Mouse (Mus musculus) yolk sac, embryonic 10.5 days (tissue): ENCODE results near the gene Mchr1.

Source experiments
- DNase-seq: peaks from one replicate; pipeline ENCODE4 v3.0.0-alpha.2; 2017; ENCODE audit warnings: low spot score

Gene Mchr1

DNA sequence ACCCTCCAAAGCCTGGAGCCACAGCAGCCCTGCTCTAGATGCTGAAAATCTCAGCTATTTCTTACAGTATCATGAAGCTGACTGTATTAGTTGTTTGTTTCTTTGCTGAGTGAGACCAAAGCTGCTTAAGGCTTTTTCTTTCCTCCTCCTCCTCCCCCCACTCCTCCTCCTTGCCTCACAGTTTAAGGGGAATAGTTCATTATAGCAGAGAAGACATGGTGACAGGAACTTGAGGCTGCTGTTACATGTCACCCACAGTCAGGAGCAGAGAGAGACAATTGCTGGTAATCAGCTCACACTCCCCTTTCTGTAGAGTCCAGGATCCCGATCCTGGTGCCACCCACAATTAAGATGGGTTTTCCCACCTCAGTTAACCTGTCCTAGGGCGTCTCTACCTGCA is 38.1 kb downstream of the Mchr1 start:
- DNase-seq = no peak

DNA sequence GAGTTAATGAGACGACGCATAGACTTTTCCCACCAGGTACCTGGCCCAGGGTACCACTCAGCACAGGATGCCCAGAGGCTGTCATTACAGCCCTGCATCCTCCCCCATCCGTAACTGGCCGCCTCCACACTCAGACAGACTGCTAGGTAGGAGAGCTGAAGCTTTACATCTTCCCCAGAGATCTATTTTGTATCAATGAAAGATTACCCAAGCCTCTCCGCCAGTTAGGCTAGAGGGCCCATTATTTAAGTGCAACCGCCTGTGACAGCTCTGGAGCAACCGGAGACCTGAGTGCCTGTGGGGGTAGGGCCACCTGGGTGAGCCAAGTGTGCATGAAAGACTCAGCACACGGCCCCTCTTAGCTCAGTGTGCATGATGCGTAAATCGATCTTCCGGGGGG is 42.6 kb downstream of the Mchr1 start:
- no peak for DNase-seq

DNA sequence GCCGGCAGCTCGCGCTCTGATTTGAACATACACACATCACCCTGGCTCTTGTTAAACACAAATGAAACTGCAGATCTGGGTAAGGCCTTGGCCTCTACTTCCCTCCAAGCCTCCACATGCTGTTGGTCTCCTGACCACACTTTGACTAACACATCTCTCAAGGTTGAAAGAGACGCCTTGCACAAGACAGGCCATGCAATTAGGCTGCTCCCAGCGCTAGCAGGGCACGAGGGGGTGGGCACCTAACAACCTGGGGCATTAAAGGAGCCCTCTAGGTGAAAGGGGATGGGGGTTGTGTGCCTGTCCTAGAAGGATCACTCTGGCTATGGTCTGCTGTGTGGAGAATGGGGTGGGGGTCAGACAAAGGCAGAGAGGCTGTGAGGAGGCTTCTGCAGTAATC is 43.4 kb downstream of the Mchr1 start:
- no peak for DNase-seq

DNA sequence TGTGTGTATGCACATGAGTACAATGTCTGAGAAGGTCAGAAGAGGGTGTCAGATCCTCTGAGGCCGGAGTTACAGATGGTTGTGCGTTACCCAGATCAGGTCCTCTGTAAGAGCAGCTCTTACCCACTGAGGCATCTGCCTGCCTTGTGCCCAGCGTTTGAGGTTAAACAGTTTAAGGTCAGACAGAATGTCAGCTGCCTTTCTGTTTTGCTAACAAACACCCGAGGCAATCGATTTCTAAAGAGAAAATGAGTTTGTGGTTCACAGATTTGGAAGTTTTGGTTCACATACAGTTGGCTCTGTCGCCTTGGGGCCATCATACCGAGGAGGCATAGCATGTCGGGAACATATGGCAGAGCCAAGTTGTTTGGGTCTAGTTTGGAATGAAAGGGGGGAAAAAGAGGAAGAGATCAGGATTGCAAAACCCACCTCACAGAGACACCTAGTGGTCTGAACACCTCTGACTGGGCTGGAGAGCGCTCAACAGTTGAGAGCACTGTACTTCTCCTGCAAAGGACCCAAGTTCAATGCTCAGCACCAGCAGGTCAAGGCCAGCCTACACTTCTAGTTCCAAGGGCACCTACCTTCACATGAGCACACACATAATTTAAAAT is 48.9 kb downstream of the Mchr1 start:
- no peak for DNase-seq
